Mouse (Mus musculus) liver, adult 2 months (tissue): ENCODE measurements around the gene Mfsd12.

ENCODE experiments used
- CTCF ChIP-seq: fragments of 200-500 bp; IDR thresholded peaks from 2 replicates; pipeline ENCODE4 v1.5.1; 2011; ENCODE audit warnings: low read depth, low read length, control low read depth
- POLR2A ChIP-seq: fragments of 200-500 bp; IDR thresholded peaks from 2 replicates; pipeline ENCODE4 v1.6.1; 2011; ENCODE audit warnings: low read length, control low read depth; ENCODE audit not compliant: insufficient read depth; ENCODE audit errors: extremely low read depth

- TF ChIP-seq CTCF (no peak), POLR2A (no peak)
These were observed 1.6 kb downstream of the Mfsd12 start for GRCm38 (mm10) chr10:81358841-81359240.
